Mouse (Mus musculus) liver, embryonic 12.5 days (tissue): Measurements from ENCODE around the gene Muc5b. TPM values are rescaled to one million over a fixed set of nuclear protein-coding genes. Genes with fewer than 3 reads are reported as not detected.

Experiments used
- ATAC-seq: fragments of 200-750 bp; cut with Nextera tagmentation; 2 replicates; pipeline ENCODE4 v1.8.0; 2017; ENCODE audit warnings: moderate number of reproducible peaks, mild to moderate bottlenecking, moderate library complexity
- H3K27ac ChIP-seq: fragments of 300-500 bp; sonication (generic); 2 replicates; pipeline ENCODE4 v1.5.1; 2016; ENCODE audit warnings: mild to moderate bottlenecking
- H3K27me3 ChIP-seq: fragments of 300-500 bp; sonication (generic); replicated peaks from 2 replicates; pipeline ENCODE4 v1.6.1; 2016; ENCODE audit warnings: mild to moderate bottlenecking, moderate library complexity
- H3K36me3 ChIP-seq: fragments of 300-500 bp; sonication (generic); 2 replicates; pipeline ENCODE4 v1.6.1; 2016; ENCODE audit warnings: mild to moderate bottlenecking, moderate library complexity
- H3K4me1 ChIP-seq: fragments of 300-500 bp; sonication (generic); 2 replicates; pipeline ENCODE4 v1.6.1; 2016
- H3K4me2 ChIP-seq: fragments of 300-500 bp; sonication (generic); 2 replicates; pipeline ENCODE4 v1.6.1; 2016; ENCODE audit warnings: mild to moderate bottlenecking, moderate library complexity
- H3K4me3 ChIP-seq: fragments of 300-500 bp; sonication (generic); 2 replicates; pipeline ENCODE4 v1.5.1; 2016; ENCODE audit warnings: mild to moderate bottlenecking, moderate library complexity
- H3K9ac ChIP-seq: fragments of 300-500 bp; sonication (generic); 2 replicates; pipeline ENCODE4 v1.6.1; 2016; ENCODE audit warnings: mild to moderate bottlenecking, moderate library complexity
- H3K9me3 ChIP-seq: fragments of 300-500 bp; sonication (generic); replicated peaks from 2 replicates; pipeline ENCODE4 v1.6.1; 2016; ENCODE audit warnings: mild to moderate bottlenecking, moderate library complexity
- WGBS: fragments of 180-500 bp; shearing (Covaris S2); methylation state at CpG from one replicate; pipeline ENCODE4 v1.1.7; 2016; ENCODE audit not compliant: insufficient replicate concordance; 5-methylcytosine and 5-hydroxymethylcytosine counted together
- polyA plus RNA-seq: library from polyadenylated mRNA; unstranded; fragments of >200 nt; fragmentation: Nextera tagmentation; extraction: Ambion mirVana; gene quantifications from 2 replicates; pipeline ENCODE4 v1.2.1, GENCODE M21; 2016

Gene Muc5b
- polyA plus RNA-seq, 1 experiment from 2014 or later: 0.01 TPM

- 46% methylated on average over 6 of the region's 6 CpGs for WGBS
- H3K27me3 ChIP-seq: peaks cover 82% of the 10 kb centered on the region
- no peak for ATAC-seq
- no peaks in the 10 kb centered on the region for H3K36me3 ChIP-seq
- no peak overlapping the region for H3K9ac ChIP-seq
- H3K4me1 ChIP-seq: no peaks in the 10 kb centered on the region
- no peak overlapping the region for H3K27ac ChIP-seq
- H3K4me3 ChIP-seq: no peak overlapping the region
- H3K4me2 ChIP-seq: no peak overlapping the region
- no peaks in the 10 kb centered on the region for H3K9me3 ChIP-seq
Observed at GRCm38 (mm10) chr7:141908591-141908990, 69.7 kb downstream of the Muc5b start.

- Histone ChIP-seq H3K4me2 (no peak overlapping the region), H3K9ac (no peak overlapping the region), H3K36me3 (no peaks in the 10 kb centered on the region), H3K9me3 (no peaks in the 10 kb centered on the region), H3K4me1 (no peaks in the 10 kb centered on the region), H3K4me3 (no peak overlapping the region), H3K27ac (no peak overlapping the region), H3K27me3 (peaks cover 69% of the 10 kb centered on the region)
- ATAC-seq: no peak
- 50% methylated on average over 3 of the region's 3 CpGs for WGBS
Observed at GRCm38 (mm10) chr7:141911305-141911704, 72.4 kb downstream of the Muc5b start.

GRCm38 (mm10) chr7:141918407-141918806 is 79.5 kb downstream of the Muc5b start, which contains the start of gene Tollip:
Gene Tollip, minus strand, starts transcription at chr7:141918507.
- Histone ChIP-seq H3K9me3 (no peaks in the 10 kb centered on the region), H3K4me1 (no peaks in the 10 kb centered on the region), H3K4me2 (no peak within 1 kb of the TSS), H3K36me3 (no peaks in the 10 kb centered on the region), H3K27ac (no peak within 1 kb of the TSS), H3K9ac (no peak within 1 kb of the TSS), H3K27me3 (peaks cover 25% of the 10 kb centered on the region), H3K4me3 (no peak within 1 kb of the TSS)
- ATAC-seq: no peak
- WGBS: 66% methylated on average over 2 of the region's 2 CpGs

Other genes with a start within 250 kb of the Muc5b start
- 1.5 and 1.9 TPM in 2 replicates for gene Muc6, start 183.8 kb upstream of the Muc5b start, polyA plus RNA-seq
- 0.14 and 0.17 TPM in 2 replicates for gene Muc2, start 148.7 kb upstream of the Muc5b start, polyA plus RNA-seq
- not detected in 2 replicates for gene Muc5ac, start 50.1 kb upstream of the Muc5b start, polyA plus RNA-seq
- 30.9 and 31.0 TPM in 2 replicates for gene Tollip, start 79.4 kb downstream of the Muc5b start, polyA plus RNA-seq
- gene Brsk2, start 110.7 kb downstream of the Muc5b start, polyA plus RNA-seq: 0.23 and 0.33 TPM in 2 replicates
- 62.9 and 64.6 TPM in 2 replicates for gene Mob2, start 222.0 kb downstream of the Muc5b start, polyA plus RNA-seq